Mouse (Mus musculus) limb, embryonic 12.5 days (tissue): Measurements from ENCODE around the gene Hps3. TPM values are rescaled to one million over a fixed set of nuclear protein-coding genes. Genes with fewer than 3 reads are reported as not detected.
A peak's percentile ranks its signal among the peaks of the same experiment; 100 is the strongest.
"Not testable (repeated sequence)": the region's sequence is repeated elsewhere in the genome, so short reads cannot be mapped to it uniquely, and the experiment has no call there.

Source experiments
- ATAC-seq: fragments of 200-750 bp; cut with Nextera tagmentation; 2 replicates; pipeline ENCODE4 v1.8.0; 2017; ENCODE audit warnings: low read depth, moderate TSS enrichment; ENCODE audit not compliant: insufficient number of reproducible peaks, insufficient read depth, low FRiP score, low TSS enrichment
- H3K27ac ChIP-seq: fragments of 300-500 bp; sonication (generic); 2 replicates; pipeline ENCODE4 v1.5.1; 2016; ENCODE audit warnings: mild to moderate bottlenecking, moderate library complexity
- H3K27me3 ChIP-seq: fragments of 300-500 bp; sonication (generic); 2 replicates; pipeline ENCODE4 v1.6.1; 2016; ENCODE audit warnings: mild to moderate bottlenecking, moderate library complexity
- H3K36me3 ChIP-seq: fragments of 300-500 bp; sonication (generic); 2 replicates; pipeline ENCODE4 v1.6.1; 2016; ENCODE audit warnings: mild to moderate bottlenecking, moderate library complexity
- H3K4me1 ChIP-seq: fragments of 300-500 bp; sonication (generic); replicated peaks from 2 replicates; pipeline ENCODE4 v1.6.1; 2016
- H3K4me2 ChIP-seq: fragments of 300-500 bp; sonication (generic); 2 replicates; pipeline ENCODE4 v1.6.1; 2016; ENCODE audit warnings: mild to moderate bottlenecking, moderate library complexity
- H3K4me3 ChIP-seq: fragments of 300-500 bp; sonication (generic); replicated peaks from 2 replicates; pipeline ENCODE4 v1.5.1; 2016; ENCODE audit warnings: mild to moderate bottlenecking
- H3K9ac ChIP-seq: fragments of 300-500 bp; sonication (generic); replicated peaks from 2 replicates; pipeline ENCODE4 v1.6.1; 2016; ENCODE audit warnings: mild to moderate bottlenecking, moderate library complexity
- H3K9me3 ChIP-seq: fragments of 300-500 bp; sonication (generic); 2 replicates; pipeline ENCODE4 v1.6.1; 2016; ENCODE audit warnings: mild to moderate bottlenecking, moderate library complexity
- WGBS: fragments of 180-500 bp; shearing (Covaris S2); methylation state at CpG from one replicate; pipeline ENCODE4 v1.1.7; 2016; 5-methylcytosine and 5-hydroxymethylcytosine counted together
- polyA plus RNA-seq: library from polyadenylated mRNA; unstranded; fragments of >200 nt; fragmentation: Nextera tagmentation; extraction: Ambion mirVana; gene quantifications from 2 replicates; pipeline ENCODE4 v1.2.1, GENCODE M21; 2016

Gene Hps3
- polyA plus RNA-seq, 1 experiment from 2014 or later: 9.6 TPM

DNA sequence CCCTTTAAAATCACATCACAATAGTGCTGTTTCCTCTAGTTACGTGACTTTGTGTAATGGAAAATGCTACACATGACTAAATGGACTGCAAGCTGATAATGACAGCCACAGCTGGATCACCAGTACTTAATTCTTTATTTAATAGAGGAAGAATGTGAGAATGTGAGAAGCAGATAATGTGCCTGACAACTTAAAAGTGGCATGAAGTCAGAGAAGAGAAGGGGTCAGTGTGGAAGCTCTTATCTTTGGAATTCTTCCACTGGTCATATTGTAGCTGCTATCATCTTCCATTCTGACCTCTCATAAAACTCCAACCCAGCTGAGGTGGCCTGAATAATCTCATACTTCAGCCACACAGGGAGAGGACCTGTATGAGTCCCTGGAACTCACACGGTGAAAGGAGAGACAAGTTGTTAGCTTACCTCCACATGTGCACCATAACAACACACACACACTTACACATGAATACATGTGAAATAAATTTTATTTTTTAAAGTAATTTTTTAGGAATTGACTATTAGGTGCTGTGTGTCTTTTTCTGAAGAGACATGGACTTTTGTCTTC lies 70.4 kb downstream of the Hps3 start:
- Histone ChIP-seq H3K36me3 (no peaks in the 10 kb centered on the region), H3K4me3 (no peak overlapping the region), H3K4me1 (peaks cover 3% of the 10 kb centered on the region; the same call in 1 of the 2 replicates), H3K9me3 (no peaks in the 10 kb centered on the region), H3K27me3 (no peaks in the 10 kb centered on the region), H3K9ac (no peak overlapping the region), H3K4me2 (no peak overlapping the region), H3K27ac (no peak overlapping the region)
- 73% methylated on average over 2 of the region's 2 CpGs for WGBS
- ATAC-seq: no peak

DNA sequence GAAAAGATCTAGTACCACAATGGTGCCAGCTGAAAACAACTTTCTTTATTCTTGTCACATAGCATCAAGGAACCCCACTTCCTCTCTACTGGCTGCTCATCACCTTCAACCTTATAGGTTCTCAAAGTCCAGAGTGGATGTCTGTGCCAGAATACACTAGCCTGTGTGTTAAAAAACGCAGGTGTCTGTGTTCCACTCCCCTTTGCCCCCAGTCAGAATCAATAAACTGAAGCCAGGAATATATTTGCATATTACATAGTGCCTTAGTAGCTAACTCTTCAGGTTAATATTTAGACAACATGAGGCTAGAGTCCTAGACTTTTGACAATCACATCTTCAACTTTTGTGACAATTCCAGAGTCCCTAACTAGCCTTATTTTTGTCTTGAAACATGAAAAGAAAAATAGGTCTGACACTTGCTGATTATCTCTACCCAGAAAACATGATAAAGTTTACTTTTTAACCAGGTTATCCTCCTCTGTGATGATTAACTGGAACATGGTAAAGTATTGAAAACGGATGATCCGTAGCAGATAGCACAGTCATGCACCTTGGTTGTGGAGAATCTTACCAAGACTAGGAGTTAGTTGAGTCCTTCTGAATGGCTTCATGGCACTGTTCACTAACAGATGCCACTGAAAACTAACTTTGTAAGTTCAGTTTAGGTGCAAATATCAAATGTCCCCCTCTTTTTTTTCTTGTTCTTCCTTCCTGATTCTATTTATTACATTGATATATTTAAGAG lies 72.2 kb downstream of the Hps3 start:
- 83% methylated on average over 3 of the region's 3 CpGs for WGBS
- ATAC-seq: no peak
- H3K36me3 ChIP-seq: no peaks in the 10 kb centered on the region
- no peak overlapping the region for H3K9ac ChIP-seq
- no peak overlapping the region for H3K4me3 ChIP-seq
- H3K27ac ChIP-seq: no peak overlapping the region
- no peak overlapping the region for H3K4me2 ChIP-seq
- H3K27me3 ChIP-seq: no peaks in the 10 kb centered on the region
- peaks cover 3% of the 10 kb centered on the region; the same call in 1 of the 2 replicates for H3K4me1 ChIP-seq
- no peaks in the 10 kb centered on the region for H3K9me3 ChIP-seq

DNA sequence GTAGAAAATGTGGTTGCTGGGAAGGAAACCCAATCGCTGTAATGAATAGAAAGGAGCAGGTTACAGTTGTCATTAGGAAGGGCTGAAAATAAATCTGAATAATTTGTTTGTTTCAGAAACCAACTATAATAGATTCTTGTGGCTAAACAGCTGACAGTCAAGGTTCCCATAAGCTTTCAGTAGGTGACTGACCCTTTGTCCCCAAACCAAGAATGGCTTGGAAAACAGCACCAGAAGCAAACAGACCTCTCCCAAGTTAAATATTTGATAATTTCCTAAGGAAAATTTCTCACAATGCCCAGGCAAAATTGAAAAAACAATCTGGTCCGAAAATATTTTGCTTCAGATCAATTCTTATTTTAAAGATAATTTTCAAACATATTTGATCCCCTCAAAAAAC lies 73.8 kb downstream of the Hps3 start:
- Histone ChIP-seq H3K36me3 (no peaks in the 10 kb centered on the region), H3K9me3 (no peaks in the 10 kb centered on the region), H3K4me3 (no peak overlapping the region), H3K27me3 (no peaks in the 10 kb centered on the region), H3K4me2 (no peak overlapping the region), H3K27ac (no peak overlapping the region), H3K4me1 (peaks cover 7% of the 10 kb centered on the region), H3K9ac (no peak overlapping the region)
- WGBS: 82% methylated on average over 2 of the region's 2 CpGs
- ATAC-seq: no peak

DNA sequence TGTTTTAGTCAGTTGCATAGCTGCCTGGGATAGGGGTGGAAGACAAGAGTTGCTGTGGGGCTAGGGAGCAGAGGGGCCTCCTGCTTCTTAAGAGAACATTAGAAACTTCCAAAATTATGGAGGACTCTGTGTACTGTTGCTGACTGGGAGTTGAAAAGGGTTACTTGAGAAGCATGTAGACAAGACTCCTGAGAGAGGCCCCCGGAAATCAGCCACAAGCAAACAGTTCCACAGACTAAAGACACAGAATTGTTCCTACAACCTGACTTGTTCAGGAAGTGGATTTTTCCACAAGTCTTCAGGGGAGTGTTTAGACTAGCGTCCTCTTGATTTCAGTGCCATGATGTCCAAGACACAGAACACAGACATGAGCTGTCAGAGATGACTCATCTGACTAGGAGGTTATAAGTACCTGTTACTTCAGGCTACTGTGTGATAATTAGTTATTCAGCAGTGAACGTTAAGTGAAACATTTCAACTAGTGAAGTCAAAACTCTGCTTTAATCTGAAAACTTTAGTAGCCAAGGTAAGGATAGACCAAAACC lies 74.5 kb downstream of the Hps3 start:
- no peak for ATAC-seq
- whole genome bisulfite sequencing: 71% methylated on average over 3 of the region's 3 CpGs
- Histone ChIP-seq H3K36me3 (no peaks in the 10 kb centered on the region), H3K9ac (no peak overlapping the region), H3K4me1 (peaks cover 7% of the 10 kb centered on the region), H3K4me2 (no peak overlapping the region), H3K4me3 (no peak overlapping the region), H3K27me3 (no peaks in the 10 kb centered on the region), H3K9me3 (no peaks in the 10 kb centered on the region), H3K27ac (peak overlapping the region; percentile 62; the same call in 1 of the 2 replicates)

DNA sequence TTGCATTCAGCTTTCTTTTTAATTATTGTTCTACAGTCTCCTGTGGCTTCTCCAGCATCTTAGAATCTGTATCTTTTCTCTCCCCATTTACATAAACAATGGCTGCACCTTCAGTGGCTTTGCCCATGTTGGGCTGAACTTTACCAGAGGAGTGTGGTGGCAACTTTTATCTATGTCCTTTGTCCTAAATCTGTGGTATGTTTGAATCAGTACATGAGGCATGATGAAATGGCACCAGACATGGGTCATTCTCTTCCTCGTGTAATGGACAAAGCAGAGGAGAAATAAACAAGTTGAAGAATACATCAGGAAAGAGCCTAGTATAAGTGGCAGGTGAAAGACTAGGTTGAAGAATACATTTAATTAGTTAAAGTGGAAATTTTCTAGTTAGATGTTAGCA lies 76.1 kb downstream of the Hps3 start:
- H3K27me3 ChIP-seq: no peaks in the 10 kb centered on the region
- H3K4me1 ChIP-seq: peaks cover 15% of the 10 kb centered on the region
- 88% methylated on average over 1 of the region's 1 CpGs for WGBS
- ATAC-seq: no peak
- no peaks in the 10 kb centered on the region for H3K9me3 ChIP-seq
- H3K9ac ChIP-seq: no peak overlapping the region
- no peak overlapping the region for H3K27ac ChIP-seq
- no peak overlapping the region for H3K4me2 ChIP-seq
- H3K4me3 ChIP-seq: no peak overlapping the region
- H3K36me3 ChIP-seq: no peaks in the 10 kb centered on the region

DNA sequence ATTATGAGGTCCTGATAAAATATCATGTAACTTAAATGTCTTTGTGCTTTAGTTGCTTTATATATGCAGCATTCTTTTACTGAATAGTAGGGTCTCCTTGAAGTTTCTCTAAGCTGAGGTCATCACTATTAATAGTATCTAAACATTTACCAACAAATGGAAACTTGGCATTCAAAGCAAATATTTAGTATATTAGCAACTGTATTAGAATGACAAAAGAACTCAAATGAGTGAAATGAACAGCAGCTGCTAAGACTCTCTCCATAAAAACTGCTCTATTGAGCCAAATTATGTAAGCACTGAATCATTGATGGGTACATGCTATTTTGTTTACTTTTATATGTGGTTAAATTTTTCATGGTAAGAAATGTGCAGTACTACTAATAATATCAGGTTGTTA lies 77.1 kb downstream of the Hps3 start:
- Histone ChIP-seq H3K36me3 (no peaks in the 10 kb centered on the region), H3K27me3 (no peaks in the 10 kb centered on the region), H3K4me2 (no peak overlapping the region), H3K4me1 (peaks cover 19% of the 10 kb centered on the region), H3K27ac (no peak overlapping the region), H3K4me3 (no peak overlapping the region), H3K9ac (no peak overlapping the region), H3K9me3 (no peaks in the 10 kb centered on the region)
- no peak for ATAC-seq

DNA sequence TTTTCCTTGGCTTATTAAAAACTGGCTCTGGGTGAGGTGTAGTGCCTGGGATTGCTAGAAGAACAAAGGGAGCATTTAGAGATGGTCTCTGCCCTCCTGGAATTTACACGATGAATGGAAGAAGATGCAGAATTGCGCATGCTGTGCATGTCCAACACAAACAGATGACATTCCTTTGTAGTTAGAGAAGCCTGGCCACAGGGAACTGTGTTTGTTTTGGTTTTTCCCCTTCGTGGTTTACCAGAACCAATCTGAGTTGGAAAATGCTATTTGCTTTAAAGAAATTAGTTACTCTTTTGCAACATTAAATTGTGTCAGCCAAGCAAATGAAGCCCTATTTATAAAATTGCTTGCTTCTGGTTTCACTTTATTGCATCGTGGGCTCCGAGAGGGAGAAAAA lies 78.2 kb downstream of the Hps3 start, which contains the start of gene Cp:
Gene Cp (plus strand): TSS at position 170 of the 400 bp plus-strand sequence.
- ATAC-seq: no peak
- Histone ChIP-seq H3K36me3 (no peaks in the 10 kb centered on the region), H3K27me3 (no peaks in the 10 kb centered on the region), H3K27ac (no peak within 1 kb of the TSS), H3K4me2 (no peak within 1 kb of the TSS), H3K4me1 (peaks cover 19% of the 10 kb centered on the region), H3K4me3 (no peak within 1 kb of the TSS), H3K9me3 (no peaks in the 10 kb centered on the region), H3K9ac (no peak within 1 kb of the TSS)
- 59% methylated on average over 5 of the region's 5 CpGs for WGBS

DNA sequence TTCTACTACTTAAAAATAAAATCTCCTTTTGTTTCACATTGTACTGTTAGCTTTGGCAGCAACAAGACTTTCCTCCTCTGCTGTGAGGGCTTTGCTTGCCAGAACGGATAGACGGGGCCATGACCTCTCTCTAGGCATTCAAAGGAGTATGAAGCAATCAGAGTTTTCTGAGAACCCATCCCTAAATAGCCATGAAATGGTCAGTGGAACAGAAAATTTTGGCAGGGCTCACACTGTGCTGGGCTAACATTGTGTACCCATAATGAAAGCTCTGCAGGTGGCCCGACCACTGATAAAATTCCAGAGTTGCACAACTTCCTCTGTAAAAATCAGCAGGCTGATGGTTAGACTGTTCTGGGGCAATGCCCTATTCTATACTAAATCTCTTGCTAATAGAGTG lies 81.2 kb downstream of the Hps3 start:
- Histone ChIP-seq H3K4me2 (no peak overlapping the region), H3K27me3 (no peaks in the 10 kb centered on the region), H3K4me1 (peaks cover 16% of the 10 kb centered on the region), H3K9me3 (no peaks in the 10 kb centered on the region), H3K9ac (no peak overlapping the region), H3K27ac (0 out of 2 replicates have a peak overlapping the region, but pooled peaks have one; percentile 12), H3K36me3 (no peaks in the 10 kb centered on the region), H3K4me3 (no peak overlapping the region)
- 0 out of 2 replicates have a peak, but pooled peaks have one; percentile 31 for ATAC-seq
- WGBS: 72% methylated on average over 3 of the region's 3 CpGs

DNA sequence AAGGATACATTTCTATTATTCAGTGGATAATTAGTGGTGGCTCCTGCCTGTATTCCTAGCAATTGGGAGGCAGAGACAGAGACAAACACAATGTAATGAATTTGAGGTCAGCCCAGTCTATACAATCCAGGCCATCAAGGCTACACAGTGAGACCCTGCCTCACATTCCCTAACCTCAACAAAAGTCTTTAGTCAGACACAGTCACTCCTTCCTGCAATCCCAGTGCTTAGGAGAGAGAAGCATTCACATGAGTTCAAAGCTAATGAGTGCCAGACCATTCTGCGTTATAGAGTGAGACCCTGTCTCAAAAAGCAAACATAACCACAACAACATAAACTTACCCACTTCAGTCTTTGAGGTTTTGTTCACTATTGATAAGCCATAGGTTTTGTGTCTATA lies 81.7 kb downstream of the Hps3 start:
- no peak for ATAC-seq
- no peak overlapping the region for H3K9ac ChIP-seq
- 41% methylated on average over 1 of the region's 1 CpGs for WGBS

DNA sequence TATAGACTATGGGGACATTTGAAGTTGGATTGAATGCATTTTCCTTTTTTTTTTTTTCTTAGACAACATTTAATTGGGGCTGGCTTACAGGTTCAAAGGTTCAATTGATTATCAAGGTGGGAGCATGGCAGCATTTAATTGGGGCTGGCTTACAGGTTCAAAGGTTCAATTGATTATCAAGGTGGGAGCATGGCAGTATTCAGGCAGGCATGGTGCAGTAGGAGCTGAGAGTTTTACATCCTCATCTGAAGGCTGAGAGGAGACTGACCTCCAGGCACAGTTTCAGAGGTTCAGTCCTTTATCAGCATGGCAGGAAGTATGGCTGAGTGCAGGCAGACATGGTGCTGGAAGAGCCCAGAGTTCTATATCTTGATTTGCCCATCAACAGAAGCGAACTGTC lies 85.7 kb downstream of the Hps3 start:
- WGBS: 93% methylated on average over 1 of the region's 1 CpGs
- not testable (repeated sequence) for H3K4me3 ChIP-seq, H3K36me3 ChIP-seq, H3K4me1 ChIP-seq, H3K27ac ChIP-seq, H3K4me2 ChIP-seq, ATAC-seq, H3K9me3 ChIP-seq, H3K27me3 ChIP-seq, H3K9ac ChIP-seq

More for the DNA sequence above, 81.7 kb downstream of the Hps3 start:
- H3K27ac ChIP-seq: no peak overlapping the region
- no peaks in the 10 kb centered on the region for H3K9me3 ChIP-seq
- no peak overlapping the region for H3K4me3 ChIP-seq
- H3K27me3 ChIP-seq: no peaks in the 10 kb centered on the region
- no peak overlapping the region for H3K4me2 ChIP-seq
- H3K36me3 ChIP-seq: no peaks in the 10 kb centered on the region
- peaks cover 16% of the 10 kb centered on the region for H3K4me1 ChIP-seq

DNA sequence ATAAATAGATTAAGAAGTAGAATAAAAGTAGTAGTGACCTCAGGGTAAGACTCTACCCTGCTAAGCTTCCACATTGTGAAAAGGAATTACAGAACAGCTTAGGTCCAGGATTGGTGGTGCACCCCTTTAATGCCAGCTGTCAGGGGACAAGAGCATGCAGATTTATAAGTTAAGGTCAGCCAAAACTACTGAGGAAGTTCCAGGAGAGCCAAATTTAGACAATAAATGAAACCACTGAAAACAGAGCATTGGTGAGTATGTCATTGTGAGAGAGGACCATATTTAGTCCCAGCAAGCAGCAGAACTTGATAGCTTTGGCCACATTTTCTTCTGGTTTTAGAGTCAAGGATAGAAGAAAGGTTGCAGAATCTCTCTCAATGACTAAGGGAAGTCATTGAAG lies 86.6 kb downstream of the Hps3 start:
- no peaks in the 10 kb centered on the region for H3K27me3 ChIP-seq
- no peak overlapping the region for H3K9ac ChIP-seq
- ATAC-seq: no peak
- H3K4me3 ChIP-seq: no peak overlapping the region
- no peak overlapping the region for H3K27ac ChIP-seq
- H3K36me3 ChIP-seq: no peaks in the 10 kb centered on the region
- H3K4me1 ChIP-seq: no peaks in the 10 kb centered on the region
- H3K4me2 ChIP-seq: no peak overlapping the region
- 0 out of 2 replicates have a peak, but pooled peaks cover under 1% of the 10 kb centered on the region for H3K9me3 ChIP-seq
